16 mouse cellular contexts compared by ENCODE assay signal in genomic region chr15:80631311-80631710, GRCm38 (mm10). TPM values are rescaled to one million over a fixed set of nuclear protein-coding genes. Genes with fewer than 3 reads are reported as not detected.
"Had no signal": no experiment of that assay in that cellular context is flagged by ENCODE, and none has a peak within 500 bp of the region (broad histone marks: within the 10 kb centered on the region; RNA-seq: fewer than 3 reads in every experiment).

No protein-coding gene starts in this region.

- H3K27me3 ChIP-seq: lung, embryonic 15.5 days; midbrain, embryonic 12.5 days; neural tube, embryonic 12.5 days; stomach, embryonic 15.5 days had no signal

- ATAC-seq: liver, postnatal 0 days; lung, postnatal 0 days; midbrain, embryonic 16.5 days had no signal

- H3K4me3 ChIP-seq: liver, embryonic 15.5 days; lung, embryonic 15.5 days; midbrain, embryonic 12.5 days; myocyte; neural tube, embryonic 12.5 days; stomach, embryonic 15.5 days had no signal

- H3K4me2 ChIP-seq: liver, embryonic 15.5 days; neural tube, embryonic 12.5 days; stomach, embryonic 15.5 days had no signal

- H3K9me3 ChIP-seq: liver, embryonic 15.5 days; lung, embryonic 15.5 days; neural tube, embryonic 12.5 days; stomach, embryonic 15.5 days had no signal

- H3K36me3 ChIP-seq: liver, embryonic 15.5 days; lung, embryonic 15.5 days; midbrain, embryonic 12.5 days; neural tube, embryonic 12.5 days; stomach, embryonic 15.5 days had no signal

- DNase-seq: liver, postnatal 0 days; lung, adult 2 months; lung, postnatal 14 days; lung, postnatal 36 days; midbrain, embryonic 14.5 days; right cerebral cortex, postnatal 14 days had no signal

- H3K4me1 ChIP-seq: neural tube, embryonic 12.5 days; stomach, embryonic 15.5 days had no signal

- H3K27ac ChIP-seq: liver, embryonic 15.5 days; lung, embryonic 15.5 days; macrophage; midbrain, embryonic 12.5 days; neural tube, embryonic 12.5 days; stomach, embryonic 15.5 days; stomach, postnatal 0 days had no signal

- H3K9ac ChIP-seq: liver, embryonic 15.5 days; liver, postnatal 0 days; lung, embryonic 15.5 days; midbrain, embryonic 12.5 days; neural tube, embryonic 12.5 days; stomach, embryonic 15.5 days had no signal

RNA-seq across cellular contexts. Expression of gene Fam83f, which starts 40.3 kb away (rescaled TPM):
- polyA plus RNA-seq: myocyte had no signal

RNA-seq across cellular contexts. Expression of gene Grap2, which starts 58.9 kb away (rescaled TPM):
- polyA plus RNA-seq: myocyte had no signal
